Mouse (Mus musculus) neural tube, embryonic 11.5 days (tissue): ENCODE measurements at regions not wholly inside any gene's neighbourhood (a gene's known extent, or its start where the extent isn't known, plus 50 kb on each side); places are given as distances from the start of the nearest gene placed in this dataset.

Experiments used
- ATAC-seq: fragments of 200-750 bp; cut with Nextera tagmentation; 2 replicates; pipeline ENCODE4 v1.8.0; 2017; ENCODE audit warnings: moderate number of reproducible peaks, mild to moderate bottlenecking, moderate TSS enrichment, moderate library complexity; ENCODE audit not compliant: insufficient read depth, low FRiP score, low TSS enrichment
- DNase-seq: peaks from one replicate; pipeline ENCODE4 v3.0.0-alpha.2; 2015; ENCODE audit warnings: low spot score
- H3K27ac ChIP-seq: fragments of 300-500 bp; sonication (generic); 2 replicates; pipeline ENCODE4 v1.5.1; 2014; ENCODE audit warnings: low read depth, mild to moderate bottlenecking, low read length
- H3K27me3 ChIP-seq: fragments of 300-500 bp; sonication (generic); 2 replicates; pipeline ENCODE4 v1.6.1; 2014; ENCODE audit warnings: mild to moderate bottlenecking, low read length, mixed read lengths; ENCODE audit not compliant: control insufficient read depth, insufficient read depth
- H3K36me3 ChIP-seq: fragments of 300-500 bp; sonication (generic); 2 replicates; pipeline ENCODE4 v1.6.1; 2014; ENCODE audit warnings: mild to moderate bottlenecking, low read length, moderate library complexity, mixed read lengths; ENCODE audit not compliant: control insufficient read depth, insufficient read depth
- H3K4me1 ChIP-seq: fragments of 300-500 bp; sonication (generic); 2 replicates; pipeline ENCODE4 v1.6.1; 2014; ENCODE audit warnings: low read length, mixed read lengths; ENCODE audit not compliant: control insufficient read depth, insufficient read depth
- H3K4me2 ChIP-seq: fragments of 300-500 bp; sonication (generic); 2 replicates; pipeline ENCODE4 v1.6.1; 2014; ENCODE audit warnings: low read depth, mild to moderate bottlenecking, moderate library complexity
- H3K4me3 ChIP-seq: fragments of 300-500 bp; sonication (generic); 2 replicates; pipeline ENCODE4 v1.5.1; 2014; ENCODE audit warnings: low read depth, low read length
- H3K9ac ChIP-seq: fragments of 300-500 bp; sonication (generic); 2 replicates; pipeline ENCODE4 v1.6.1; 2014; ENCODE audit warnings: mild to moderate bottlenecking, low read length
- H3K9me3 ChIP-seq: fragments of 300-500 bp; sonication (generic); 2 replicates; pipeline ENCODE4 v1.6.1; 2016; ENCODE audit warnings: low read length; ENCODE audit not compliant: control insufficient read depth
- whole genome bisulfite sequencing: fragments of 180-500 bp; shearing (Covaris S2); extraction: QIAGEN DNeasy Blood & Tissue Kit; methylation state at CpG from one replicate; pipeline ENCODE4 v1.1.7; 2014; 5-methylcytosine and 5-hydroxymethylcytosine counted together

DNA sequence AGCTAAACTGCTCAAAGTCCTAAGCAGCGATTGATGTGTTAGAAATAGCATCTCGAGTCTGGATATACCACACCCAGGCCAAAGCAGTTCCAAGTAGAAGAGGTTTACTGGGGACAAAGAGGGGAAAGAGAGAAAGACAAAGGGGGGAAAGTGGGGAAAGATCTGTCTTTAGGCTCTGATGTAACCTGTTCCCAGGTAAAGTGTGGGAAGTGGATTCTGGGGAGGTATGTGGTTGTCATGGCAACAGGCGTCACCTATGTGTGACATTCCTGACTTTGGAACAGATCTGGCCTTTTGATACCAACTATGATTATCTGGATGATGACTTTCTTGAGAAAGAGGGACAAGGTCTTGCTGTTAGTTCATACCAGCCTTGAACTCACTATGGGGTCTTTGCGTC lies 97.4 kb upstream of the Mark1 start:
- Histone ChIP-seq H3K9ac (no peak overlapping the region), H3K4me3 (no peak overlapping the region), H3K4me2 (no peak overlapping the region), H3K36me3 (no peaks in the 10 kb centered on the region), H3K27ac (no peak overlapping the region), H3K9me3 (no peaks in the 10 kb centered on the region), H3K27me3 (no peaks in the 10 kb centered on the region), H3K4me1 (peaks cover 8% of the 10 kb centered on the region; the same call in 1 of the 2 replicates)
- WGBS = 83% methylated on average over 4 of the region's 4 CpGs
- no peak for DNase-seq
- ATAC-seq = no peak

DNA sequence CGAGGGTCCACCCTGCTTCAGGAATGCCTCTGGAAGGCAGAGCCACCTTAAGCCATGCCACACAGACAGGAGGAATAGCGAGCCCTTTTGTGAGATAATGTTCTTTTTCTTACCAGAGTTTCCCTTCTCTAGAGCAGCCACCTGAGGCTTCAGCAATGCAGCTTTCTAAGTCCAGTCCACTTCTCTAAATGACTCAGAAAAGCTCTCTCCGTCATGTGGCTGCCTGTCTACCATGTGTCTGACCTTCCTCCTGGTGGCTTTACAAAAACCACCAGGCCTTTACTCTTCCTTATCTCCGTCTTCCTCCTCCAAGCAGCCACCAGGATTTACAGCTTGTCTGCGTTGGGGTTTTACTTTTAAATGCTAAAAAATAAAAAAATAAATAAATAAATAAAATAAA lies 93.4 kb upstream of the Mark1 start:
- Histone ChIP-seq H3K9ac (no peak overlapping the region), H3K4me1 (no peaks in the 10 kb centered on the region), H3K36me3 (no peaks in the 10 kb centered on the region), H3K4me2 (no peak overlapping the region), H3K27ac (no peak overlapping the region), H3K9me3 (no peaks in the 10 kb centered on the region), H3K4me3 (no peak overlapping the region), H3K27me3 (no peaks in the 10 kb centered on the region)
- ATAC-seq (no peak), DNase-seq (no peak)
- 96% methylated on average over 5 of the region's 5 CpGs for WGBS

DNA sequence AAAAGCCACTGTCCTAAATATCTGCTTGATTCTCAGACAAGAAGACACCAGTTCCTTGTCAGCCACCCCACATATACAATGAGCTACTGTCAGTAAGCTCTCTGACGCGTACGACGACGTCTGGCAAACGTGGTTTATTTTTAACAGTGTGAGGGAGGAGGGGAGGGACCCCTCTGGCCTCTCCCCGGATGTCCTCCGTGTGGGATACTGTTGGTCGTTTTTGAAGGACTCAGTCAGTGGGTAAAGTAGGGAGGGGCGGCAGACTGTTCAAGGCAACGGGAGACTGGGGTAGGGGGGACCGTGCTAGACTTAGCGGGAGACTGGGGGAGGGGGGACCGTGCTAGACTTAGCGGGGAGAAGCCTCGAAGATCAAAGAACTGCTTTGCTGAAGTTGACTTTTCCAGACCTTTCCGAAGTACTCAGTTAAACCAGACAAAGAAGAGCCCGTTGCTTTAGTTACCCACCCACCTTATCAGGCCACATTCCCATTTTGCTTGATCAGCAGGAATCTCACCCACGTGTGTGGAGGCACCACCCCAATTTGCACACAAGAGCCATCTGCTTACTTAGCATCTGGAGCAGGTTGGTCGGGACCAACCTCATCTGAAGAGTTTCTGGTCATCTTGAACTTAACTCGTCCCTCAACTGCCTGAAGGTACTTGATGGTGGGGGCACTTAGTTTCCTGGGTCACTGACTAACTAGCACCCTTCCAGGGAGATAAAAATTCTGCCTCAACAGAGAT lies 92.6 kb upstream of the Mark1 start:
- no peaks in the 10 kb centered on the region for H3K4me1 ChIP-seq
- H3K4me2 ChIP-seq = no peak overlapping the region
- no peak overlapping the region for H3K27ac ChIP-seq
- ATAC-seq = no peak
- no peaks in the 10 kb centered on the region for H3K27me3 ChIP-seq
- no peaks in the 10 kb centered on the region for H3K36me3 ChIP-seq
- WGBS = 46% methylated on average over 21 of the region's 21 CpGs
- H3K4me3 ChIP-seq = no peak overlapping the region
- no peaks in the 10 kb centered on the region for H3K9me3 ChIP-seq
- no peak for DNase-seq
- no peak overlapping the region for H3K9ac ChIP-seq

DNA sequence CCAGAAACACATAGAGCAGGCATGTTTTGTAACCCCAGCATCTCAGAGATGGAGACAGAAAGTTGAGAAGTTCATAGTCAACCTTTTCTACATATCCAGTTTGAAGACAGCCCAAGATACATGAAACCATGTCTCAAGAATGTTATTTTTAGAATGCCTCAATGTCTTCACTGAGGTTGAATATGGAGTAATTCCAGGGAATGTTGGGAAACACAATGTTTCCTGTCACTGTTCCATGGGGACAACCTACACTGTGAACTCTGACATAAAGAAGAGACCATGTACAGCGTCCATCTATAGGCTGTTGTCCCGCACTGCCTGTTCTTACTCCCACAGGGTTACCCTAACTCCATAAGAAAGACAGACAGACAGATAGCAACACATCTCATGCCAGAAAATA lies 89.8 kb upstream of the Mark1 start:
- Histone ChIP-seq H3K4me3 (no peak overlapping the region), H3K4me2 (no peak overlapping the region), H3K9me3 (no peaks in the 10 kb centered on the region), H3K36me3 (no peaks in the 10 kb centered on the region), H3K4me1 (no peaks in the 10 kb centered on the region), H3K27me3 (no peaks in the 10 kb centered on the region), H3K9ac (no peak overlapping the region), H3K27ac (no peak overlapping the region)
- no peak for DNase-seq
- no peak for ATAC-seq
- 92% methylated on average over 2 of the region's 2 CpGs for WGBS

DNA sequence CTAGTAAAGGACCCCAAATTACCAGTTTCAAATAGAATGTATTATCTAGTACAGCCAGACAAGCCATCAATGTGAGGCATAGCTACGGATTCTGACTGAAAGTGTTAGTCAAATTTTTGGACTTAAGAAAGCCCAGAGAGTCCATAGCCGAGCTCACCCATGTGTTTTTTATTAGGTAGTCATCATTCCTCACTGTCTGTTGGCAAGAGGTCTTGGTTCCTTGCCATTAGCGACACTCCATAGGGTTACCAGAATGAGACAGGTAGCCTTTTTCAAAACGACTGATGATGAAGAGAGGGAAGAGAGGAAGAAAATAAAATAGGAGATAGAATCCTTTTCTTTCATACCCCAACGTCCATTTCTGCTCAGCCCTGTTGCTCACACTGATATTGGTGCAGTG lies 83.8 kb upstream of the Mark1 start:
- Histone ChIP-seq H3K27me3 (no peaks in the 10 kb centered on the region), H3K4me2 (no peak overlapping the region), H3K9ac (no peak overlapping the region), H3K36me3 (no peaks in the 10 kb centered on the region), H3K9me3 (no peaks in the 10 kb centered on the region), H3K4me3 (no peak overlapping the region), H3K27ac (no peak overlapping the region), H3K4me1 (no peaks in the 10 kb centered on the region)
- 68% methylated on average over 5 of the region's 5 CpGs for WGBS
- ATAC-seq = no peak
- DNase-seq = no peak

DNA sequence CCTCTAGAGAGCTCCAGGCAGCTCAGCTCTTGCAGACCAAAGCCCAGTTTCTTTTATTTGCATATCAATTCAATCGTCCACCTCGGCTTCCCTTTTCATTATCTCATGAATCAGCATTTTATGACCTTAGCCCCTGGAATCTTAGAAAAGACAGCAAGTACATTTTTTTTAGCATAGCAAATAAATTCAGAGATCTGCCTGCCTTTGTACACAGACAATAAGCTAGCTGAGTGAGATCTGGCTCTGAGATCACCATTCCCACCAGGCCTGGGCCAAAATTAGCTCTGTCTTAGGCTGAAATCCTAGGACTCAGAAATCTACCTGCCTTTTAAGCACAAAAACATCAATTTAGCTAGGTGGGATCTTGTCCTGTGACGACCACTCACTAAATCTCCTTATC lies 80.7 kb upstream of the Mark1 start:
- H3K4me3 ChIP-seq = no peak overlapping the region
- H3K27ac ChIP-seq = no peak overlapping the region
- 32% methylated on average over 3 of the region's 3 CpGs for WGBS
- no peaks in the 10 kb centered on the region for H3K36me3 ChIP-seq
- no peak overlapping the region for H3K4me2 ChIP-seq
- ATAC-seq (no peak), DNase-seq (no peak)
- H3K4me1 ChIP-seq = no peaks in the 10 kb centered on the region
- no peaks in the 10 kb centered on the region for H3K27me3 ChIP-seq
- H3K9me3 ChIP-seq = no peaks in the 10 kb centered on the region
- no peak overlapping the region for H3K9ac ChIP-seq

DNA sequence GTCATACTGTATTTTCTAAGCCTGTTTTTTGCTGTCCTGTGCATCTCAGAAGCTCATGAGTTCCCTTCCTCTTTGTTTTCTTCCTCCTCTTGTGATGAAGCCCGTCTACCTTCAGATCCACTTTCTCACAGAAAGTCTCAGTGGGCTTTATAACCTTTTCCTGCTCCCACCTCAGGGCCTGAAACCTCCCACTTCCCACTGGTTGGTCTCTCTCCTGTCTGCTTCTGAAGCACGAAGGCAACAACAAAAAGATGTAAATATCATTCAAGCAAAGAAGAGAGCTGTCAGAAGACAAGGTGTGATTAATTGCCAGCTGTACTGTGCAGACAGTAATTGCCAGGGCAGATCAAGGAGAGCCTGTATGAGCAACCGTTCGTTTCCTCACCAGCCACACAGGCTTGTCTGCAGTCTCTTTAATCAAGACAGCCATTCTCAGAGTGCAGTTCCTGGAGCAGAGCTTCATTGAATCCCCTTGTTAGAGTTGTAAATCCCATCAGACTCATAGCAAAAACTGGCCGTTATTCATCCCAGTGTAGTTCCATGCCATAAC lies 80.0 kb upstream of the Mark1 start:
- Histone ChIP-seq H3K36me3 (no peaks in the 10 kb centered on the region), H3K27ac (no peak overlapping the region), H3K4me1 (no peaks in the 10 kb centered on the region), H3K9ac (no peak overlapping the region), H3K9me3 (no peaks in the 10 kb centered on the region), H3K4me2 (no peak overlapping the region), H3K27me3 (no peaks in the 10 kb centered on the region), H3K4me3 (no peak overlapping the region)
- 17% methylated on average over 5 of the region's 5 CpGs for WGBS
- DNase-seq (no peak), ATAC-seq (no peak)

DNA sequence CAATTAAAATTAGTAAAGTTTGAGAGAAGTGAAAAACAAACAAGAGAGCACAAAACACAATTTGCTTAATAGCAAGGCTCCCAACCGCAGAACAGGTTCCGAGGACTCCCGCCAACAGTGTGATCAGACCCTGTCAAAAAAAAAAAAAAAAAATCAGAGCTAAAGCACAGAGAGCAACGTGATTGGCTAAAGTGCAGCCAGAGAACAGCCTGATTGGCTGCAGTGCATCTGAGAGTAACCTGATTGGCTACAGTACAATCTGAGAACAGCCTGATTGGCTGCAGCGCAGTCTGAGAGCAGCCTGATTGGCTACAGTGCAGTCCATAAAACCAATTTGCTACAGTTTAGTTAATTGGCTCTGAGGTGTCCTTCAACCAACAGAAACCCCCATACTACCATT lies 74.6 kb upstream of the Mark1 start:
- no peaks in the 10 kb centered on the region for H3K4me1 ChIP-seq
- no peak overlapping the region for H3K27ac ChIP-seq
- no peaks in the 10 kb centered on the region for H3K36me3 ChIP-seq
- no peak overlapping the region for H3K4me2 ChIP-seq
- H3K27me3 ChIP-seq = no peaks in the 10 kb centered on the region
- DNase-seq = no peak
- no peak for ATAC-seq
- WGBS = 94% methylated on average over 5 of the region's 5 CpGs
- no peak overlapping the region for H3K9ac ChIP-seq
- H3K4me3 ChIP-seq = no peak overlapping the region
- H3K9me3 ChIP-seq = no peaks in the 10 kb centered on the region

DNA sequence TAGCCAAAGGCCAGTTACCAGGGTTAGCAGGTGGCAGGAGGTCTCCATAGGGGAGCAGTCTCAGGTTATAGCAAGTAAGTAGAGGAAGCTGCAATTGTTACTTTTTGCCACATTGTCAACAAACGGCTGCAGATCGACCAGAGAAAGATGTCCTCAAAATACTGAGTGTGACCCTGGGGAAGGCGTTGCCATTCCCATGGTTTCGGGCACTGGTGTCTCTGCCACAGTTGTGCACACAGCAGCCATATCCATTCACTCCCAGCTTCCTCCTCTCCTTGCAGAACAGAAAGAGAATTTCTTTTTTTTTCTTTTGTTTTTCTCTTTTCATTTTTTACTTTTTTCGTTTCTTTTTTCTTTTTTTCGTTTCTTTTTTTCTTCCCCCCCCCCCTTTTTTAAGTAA lies 73.4 kb upstream of the Mark1 start:
- no peak for DNase-seq
- Histone ChIP-seq H3K9me3 (no peaks in the 10 kb centered on the region), H3K27me3 (no peaks in the 10 kb centered on the region), H3K27ac (no peak overlapping the region), H3K4me2 (no peak overlapping the region), H3K36me3 (no peaks in the 10 kb centered on the region), H3K4me1 (no peaks in the 10 kb centered on the region), H3K9ac (no peak overlapping the region), H3K4me3 (no peak overlapping the region)
- no peak for ATAC-seq
- 70% methylated on average over 6 of the region's 6 CpGs for WGBS
